In the genomic region with DNA sequence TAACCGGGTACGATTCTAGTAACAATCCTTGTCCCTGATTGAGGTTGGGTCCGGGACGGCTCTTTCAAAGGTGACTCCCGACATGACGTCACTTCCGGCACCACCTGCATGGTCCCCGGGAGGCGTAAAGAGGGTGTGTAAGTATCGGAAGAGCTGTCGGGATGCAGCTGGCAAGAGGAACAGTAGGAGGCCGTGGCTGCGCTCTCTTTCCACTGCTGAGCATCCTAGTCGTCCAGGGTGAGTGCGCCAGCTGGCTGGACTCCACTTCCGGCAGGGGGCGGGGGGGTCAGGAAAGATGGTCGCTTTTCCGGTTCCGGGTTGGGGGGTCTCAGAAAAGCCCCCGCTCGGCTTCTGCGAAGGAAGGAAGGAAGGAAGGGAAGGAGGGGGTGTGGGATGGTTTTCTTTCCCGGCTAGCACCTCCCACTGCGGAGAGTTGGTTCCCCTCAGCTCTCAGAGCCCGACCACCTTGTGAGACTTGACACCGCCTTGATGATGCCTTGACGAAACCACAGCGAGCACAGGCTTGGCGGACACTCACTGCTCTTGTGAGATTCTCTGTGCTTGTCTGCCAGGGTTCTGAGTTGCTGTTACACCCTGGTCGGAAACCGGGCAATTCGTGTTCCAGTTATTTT, we compare ENCODE assay signal across 7 mouse cellular contexts. TPM values are rescaled to one million over a fixed set of nuclear protein-coding genes. Genes with fewer than 3 reads are reported as not detected.
A peak's percentile ranks its signal among the peaks of the same experiment; 100 is the strongest.
DNase-seq lines count a peak whose midpoint lies in the region; ATAC-seq lines count a peak whose summit lies in the region.

Gene Mpzl3 (plus strand): TSS at position 105 of the 632 bp plus-strand sequence.

- no peaks in the 10 kb centered on the region for H3K4me1 ChIP-seq in limb, embryonic 11.5 days (ENCODE audit: control insufficient read depth, insufficient read depth, low read length)
- 0 out of 2 replicates have a peak, but pooled peaks cover 6% of the 10 kb centered on the region for H3K4me1 ChIP-seq in midbrain, embryonic 13.5 days (replicated peaks)

- under 1% methylated on average over 33 of the region's 33 CpGs for WGBS in limb, embryonic 11.5 days
- WGBS in midbrain, embryonic 13.5 days, result under 1% methylated on average over 32 of the region's 33 CpGs

- H3K27me3 ChIP-seq in limb, embryonic 11.5 days (ENCODE audit: control insufficient read depth, insufficient read depth, low read length), result no peaks in the 10 kb centered on the region
- peaks cover 62% of the 10 kb centered on the region for H3K27me3 ChIP-seq in midbrain, embryonic 13.5 days

- no peaks in the 10 kb centered on the region for H3K36me3 ChIP-seq in limb, embryonic 11.5 days (ENCODE audit: control insufficient read depth, insufficient read depth, low read length)
- H3K36me3 ChIP-seq in midbrain, embryonic 13.5 days, result no peaks in the 10 kb centered on the region

- H3K4me2 ChIP-seq in limb, embryonic 11.5 days (ENCODE audit: low read depth, severe bottlenecking), result peak within 1 kb of the TSS; percentile 55
- H3K4me2 ChIP-seq in midbrain, embryonic 13.5 days (replicated peaks), result peak within 1 kb of the TSS; percentile 65

- DNase-seq in adrenal gland, adult 8-10 months, result peak; percentile 74
- peak; percentile 94 for DNase-seq in embryo, embryonic 9.5 days (ENCODE audit: extremely low spot score)
- DNase-seq in heart, adult 18-20 months, result peak; percentile 69 to 84
- DNase-seq in kidney, adult 18-20 months, result peak; percentile 90
- peak; percentile 93 for DNase-seq in limb, embryonic 11.5 days (ENCODE audit: low spot score)
- peak; percentile 47 for DNase-seq in spleen, adult 12 weeks (ENCODE audit: low spot score)

- peak within 1 kb of the TSS; percentile 46 for H3K4me3 ChIP-seq in limb, embryonic 11.5 days (ENCODE audit: low read depth, low read length)
- peak within 1 kb of the TSS; percentile 66 for H3K4me3 ChIP-seq in midbrain, embryonic 13.5 days (replicated peaks)

- peak within 1 kb of the TSS; percentile 72 for H3K27ac ChIP-seq in limb, embryonic 11.5 days (replicated peaks; ENCODE audit: low read depth, low read length)
- H3K27ac ChIP-seq in midbrain, embryonic 13.5 days, result peak within 1 kb of the TSS; percentile 99

- H3K9ac ChIP-seq in limb, embryonic 11.5 days (ENCODE audit: low read length), result peak within 1 kb of the TSS; percentile 70
- H3K9ac ChIP-seq in midbrain, embryonic 13.5 days (replicated peaks), result peak within 1 kb of the TSS; percentile 67

- ATAC-seq in limb, embryonic 11.5 days (ENCODE audit: insufficient number of reproducible peaks, low FRiP score, low TSS enrichment, low read depth), result peak; percentile 92
- ATAC-seq in midbrain, embryonic 13.5 days, result peak; percentile 98

- no peaks in the 10 kb centered on the region for H3K9me3 ChIP-seq in limb, embryonic 11.5 days (ENCODE audit: control insufficient read depth, low read length)
- no peaks in the 10 kb centered on the region for H3K9me3 ChIP-seq in midbrain, embryonic 13.5 days

RNA-seq across cellular contexts. Expression of gene Mpzl3, which starts in this region (rescaled TPM):
- 10 to 100 TPM in 2 of 4 experiments, 1 to 10 TPM in 2; 6.5 to 17.4 (median 10.1) TPM for total RNA-seq in adrenal gland, adult 8-10 months (2022)
- total RNA-seq in heart, adult 18-20 months (2021), result 1 to 10 TPM; 1.7 to 2.7 TPM
- polyA plus RNA-seq in limb, embryonic 11.5 days (2014; fragmentation: Nextera tagmentation; extraction: Ambion mirVana), result 2.3 and 2.6 TPM in 2 replicates
- polyA plus RNA-seq in midbrain, embryonic 13.5 days (2015; fragmentation: Nextera tagmentation; extraction: Ambion mirVana), result 1.6 TPM in 2 replicates

Comparison
In these comparisons a context has a peak if more than half of its experiments do, and no peak if none do; other contexts are left out.
1. Peak in every context shown above with its lines: DNase-seq, ATAC-seq, H3K4me3 ChIP-seq and H3K27ac ChIP-seq.